31 mouse cellular contexts compared by ENCODE assay signal in genomic region chr14:34397871-34398270, GRCm38 (mm10). TPM values are rescaled to one million over a fixed set of nuclear protein-coding genes. Genes with fewer than 3 reads are reported as not detected.
DNase-seq lines count a peak whose midpoint lies in the region; ATAC-seq and TF ChIP-seq lines count a peak whose summit lies in the region.
"Had no signal": no experiment of that assay in that cellular context is flagged by ENCODE, and none has a peak within 500 bp of the region (broad histone marks: within the 10 kb centered on the region; RNA-seq: fewer than 3 reads in every experiment).

No protein-coding gene starts in this region.

- H3K27ac ChIP-seq in kidney, adult 2 months (ENCODE audit: insufficient read depth, low read depth, low read length) = no peak overlapping the region
- no peak overlapping the region for H3K27ac ChIP-seq in kidney, embryonic 14.5 days (ENCODE audit: low read depth, low read length)
- H3K27ac ChIP-seq: forebrain, embryonic 10.5 days; heart, adult 2 months; heart, embryonic 15.5 days; hindbrain, embryonic 10.5 days; intestine, embryonic 15.5 days; layer of hippocampus, adult 2 months; liver, embryonic 12.5 days; midbrain, embryonic 10.5 days; neural tube, embryonic 13.5 days had no signal

- DNase-seq in adrenal gland, adult 2 months = peak; percentile 64
- DNase-seq in adrenal gland, adult 18-20 months (ENCODE audit: low spot score in 2 of 2) = no peak
- peak; percentile 30 for DNase-seq in gastrocnemius, postnatal 14 days
- DNase-seq in gastrocnemius, postnatal 25 days = no peak
- peak; percentile 77 for DNase-seq in kidney, adult 2 months
- DNase-seq in adrenal gland, postnatal 25 days = peak; percentile 30
- no peak for DNase-seq in urinary bladder, postnatal 14 days (ENCODE audit: low spot score)
- DNase-seq: cerebellum, adult 11 months; lung, adult 18-20 months; lung, postnatal 10 days; retina, postnatal 1 day; right cerebral cortex, postnatal 25 days; spleen, adult 18-20 months had no signal

- ATAC-seq in kidney, embryonic 14.5 days (ENCODE audit: low FRiP score, low TSS enrichment) = no peak
- ATAC-seq: forebrain, embryonic 16.5 days; hindbrain, embryonic 16.5 days; intestine, embryonic 15.5 days; liver, embryonic 12.5 days; midbrain, embryonic 16.5 days had no signal

- TF ChIP-seq CTCF in kidney, adult 2 months (conservative IDR thresholded peaks at IDR 0.05; ENCODE audit: insufficient read depth, insufficient read length, low read depth, low read length) = no peak

- H3K4me2 ChIP-seq in kidney, embryonic 14.5 days (replicated peaks; ENCODE audit: low read depth, low read length) = no peak overlapping the region
- H3K4me2 ChIP-seq: heart, embryonic 15.5 days; intestine, embryonic 15.5 days; liver, embryonic 12.5 days; neural tube, embryonic 13.5 days had no signal

- H3K9me3 ChIP-seq in kidney, embryonic 14.5 days (ENCODE audit: control insufficient read depth, low read length) = no peaks in the 10 kb centered on the region
- H3K9me3 ChIP-seq: heart, embryonic 15.5 days; hindbrain, embryonic 10.5 days; intestine, embryonic 15.5 days; liver, embryonic 12.5 days; neural tube, embryonic 13.5 days had no signal

- H3K4me3 ChIP-seq in kidney, adult 2 months (ENCODE audit: insufficient read depth, low read depth, low read length) = no peak overlapping the region
- no peak overlapping the region for H3K4me3 ChIP-seq in kidney, embryonic 14.5 days (ENCODE audit: low read length)
- H3K4me3 ChIP-seq: forebrain, embryonic 10.5 days; heart, adult 2 months; heart, embryonic 15.5 days; hindbrain, embryonic 10.5 days; intestine, embryonic 15.5 days; layer of hippocampus, adult 2 months; liver, embryonic 12.5 days; midbrain, embryonic 10.5 days; myocyte; neural tube, embryonic 13.5 days had no signal

- 75% methylated on average over 5 of the region's 5 CpGs for WGBS in kidney, adult 2 months
- WGBS in kidney, embryonic 14.5 days = 88% methylated on average over 5 of the region's 5 CpGs

- no peaks in the 10 kb centered on the region for H3K4me1 ChIP-seq in kidney, adult 2 months (ENCODE audit: control insufficient read depth, insufficient read depth, low read length)
- H3K4me1 ChIP-seq in kidney, embryonic 14.5 days (ENCODE audit: control insufficient read depth, insufficient read depth, low read length) = no peaks in the 10 kb centered on the region
- H3K4me1 ChIP-seq: intestine, embryonic 15.5 days; liver, embryonic 12.5 days; neural tube, embryonic 13.5 days had no signal

- no peak for TF ChIP-seq POLR2A in kidney, adult 2 months (IDR thresholded peaks at IDR 0.05; ENCODE audit: low read depth, low read length)

- H3K9ac ChIP-seq in kidney, embryonic 14.5 days (ENCODE audit: low read depth, low read length) = no peak overlapping the region
- H3K9ac ChIP-seq: heart, embryonic 15.5 days; intestine, embryonic 15.5 days; liver, embryonic 12.5 days; neural tube, embryonic 13.5 days had no signal

- intact Hi-C loops in gastrocnemius, postnatal 14 days (cut with DNase I; ENCODE audit: low total_unique reads) = no loop called here

- H3K27me3 ChIP-seq in kidney, adult 2 months (replicated peaks; ENCODE audit: control insufficient read depth, insufficient read depth, low read length) = no peaks in the 10 kb centered on the region
- no peaks in the 10 kb centered on the region for H3K27me3 ChIP-seq in kidney, embryonic 14.5 days (ENCODE audit: control insufficient read depth, insufficient read depth, low read length)
- H3K27me3 ChIP-seq: heart, embryonic 15.5 days; intestine, embryonic 15.5 days; liver, embryonic 12.5 days; neural tube, embryonic 13.5 days had no signal

- H3K36me3 ChIP-seq in kidney, adult 2 months (ENCODE audit: control insufficient read depth, insufficient read depth, low read length) = no peaks in the 10 kb centered on the region
- peaks cover 18% of the 10 kb centered on the region; the same call in 1 of the 2 replicates for H3K36me3 ChIP-seq in kidney, embryonic 14.5 days (ENCODE audit: control insufficient read depth, insufficient read depth, low read length)

RNA-seq across cellular contexts. Expression of gene Mmrn2, which starts 22.6 kb away (rescaled TPM):
- 10 to 100 TPM; 26.5 to 42.4 TPM for total RNA-seq in adrenal gland, adult 2 months (2021)
- 16.7 and 17.1 TPM in 2 replicates for polyA plus RNA-seq in adrenal gland, adult 2 months (2012; rRNA removed)
- total RNA-seq in adrenal gland, adult 18-20 months (2021) = 10 to 100 TPM; 24.0 to 28.0 TPM
- total RNA-seq in gastrocnemius, postnatal 14 days (2021) = 10 to 100 TPM; 16.6 to 20.1 TPM
- total RNA-seq in gastrocnemius, postnatal 25 days (2021) = 10 to 100 TPM in 1 of 2 experiments, 1 to 10 TPM in 1; 7.4 to 12.7 TPM
- polyA plus RNA-seq in kidney, adult 2 months (2012; rRNA removed) = 16.2 and 19.4 TPM in 2 replicates
- polyA plus RNA-seq in kidney, embryonic 14.5 days (2014; fragmentation: Nextera tagmentation; extraction: Ambion mirVana) = 7.9 and 12.1 TPM in 2 replicates
- 26.1 and 31.2 TPM in 2 replicates for total RNA-seq in adrenal gland, postnatal 25 days (2021)

RNA-seq across cellular contexts. Expression of gene Sncg, which starts 23.3 kb away (rescaled TPM):
- total RNA-seq in adrenal gland, adult 2 months (2021) = 10 to 100 TPM; 20.5 to 38.5 TPM
- 26.1 and 33.8 TPM in 2 replicates for polyA plus RNA-seq in adrenal gland, adult 2 months (2012; rRNA removed)
- 100 to 1,000 TPM in 1 of 2 experiments, 10 to 100 TPM in 1; 16.6 to 229 TPM for total RNA-seq in adrenal gland, adult 18-20 months (2021)
- 1 to 10 TPM; 3.0 to 9.9 TPM for total RNA-seq in gastrocnemius, postnatal 14 days (2021)
- total RNA-seq in gastrocnemius, postnatal 25 days (2021) = 10 to 100 TPM in 1 of 2 experiments, 1 to 10 TPM in 1; 3.3 to 34.6 TPM
- polyA plus RNA-seq in kidney, adult 2 months (2012; rRNA removed) = 17.6 and 19.1 TPM in 2 replicates
- 7.5 and 10.0 TPM in 2 replicates for polyA plus RNA-seq in kidney, embryonic 14.5 days (2014; fragmentation: Nextera tagmentation; extraction: Ambion mirVana)
- total RNA-seq in adrenal gland, postnatal 25 days (2021) = 7.4 and 9.7 TPM in 2 replicates

RNA-seq across cellular contexts. Expression of gene Fam25c, which starts 42.6 kb away (rescaled TPM):
- not detected for total RNA-seq in adrenal gland, adult 2 months (2021)
- polyA plus RNA-seq in adrenal gland, adult 2 months (2012; rRNA removed) = not detected in 2 replicates
- total RNA-seq in adrenal gland, adult 18-20 months (2021) = not detected
- under 1 TPM in 1 of 2 experiments, not detected in 1; 0.66 TPM for total RNA-seq in gastrocnemius, postnatal 14 days (2021)
- total RNA-seq in gastrocnemius, postnatal 25 days (2021) = 1 to 10 TPM in 1 of 2 experiments, under 1 TPM in 1; 0.82 to 1.3 TPM
- 16.3 and 28.4 TPM in 2 replicates for polyA plus RNA-seq in kidney, adult 2 months (2012; rRNA removed)
- polyA plus RNA-seq in kidney, embryonic 14.5 days (2014; fragmentation: Nextera tagmentation; extraction: Ambion mirVana) = not detected in 2 replicates
- total RNA-seq in adrenal gland, postnatal 25 days (2021) = not detected in 2 replicates
- total RNA-seq: heart, adult 2 months; layer of hippocampus, adult 2 months; layer of hippocampus, postnatal 25 days had no signal
- polyA plus RNA-seq: embryonic facial prominence, embryonic 11.5 days; forebrain, embryonic 10.5 days; forebrain, embryonic 16.5 days; heart, adult 2 months; heart, embryonic 15.5 days; hindbrain, embryonic 10.5 days; hindbrain, embryonic 16.5 days; intestine, embryonic 15.5 days; limb, embryonic 11.5 days; liver, embryonic 12.5 days; midbrain, embryonic 10.5 days; midbrain, embryonic 16.5 days; myocyte; neural tube, embryonic 13.5 days; testis, adult 2 months had no signal

Comparison
In these comparisons a context has a peak if more than half of its experiments do, and no peak if none do; other contexts are left out.
1. DNase-seq: peak in adrenal gland, adult 2 months (single experiment), gastrocnemius, postnatal 14 days (single experiment), kidney, adult 2 months (single experiment) and adrenal gland, postnatal 25 days (single experiment); none in adrenal gland, adult 18-20 months (0 of 2), gastrocnemius, postnatal 25 days (single experiment) and urinary bladder, postnatal 14 days (single experiment).